Mouse (Mus musculus): ENCODE data around the gene Mylk. TPM values are rescaled to one million over a fixed set of nuclear protein-coding genes. Genes with fewer than 3 reads are reported as not detected.

Gene Mylk
- polyA plus RNA-seq, 1 experiment = 6.3 TPM

- H3K4me1 ChIP-seq (ENCODE audit: control insufficient read depth, insufficient read depth, low read length) = no peaks in the 10 kb centered on the region
- H3K27ac ChIP-seq (ENCODE audit: insufficient read depth, low read length) = no peak overlapping the region
- H3K4me3 ChIP-seq (replicated peaks; ENCODE audit: insufficient read depth, low read depth, low read length) = no peak overlapping the region
- TF ChIP-seq CTCF (IDR thresholded peaks at IDR 0.05; ENCODE audit: borderline replicate concordance, insufficient read depth, low read depth, low read length) (no peak), POLR2A (IDR thresholded peaks at IDR 0.05; ENCODE audit: borderline replicate concordance, insufficient read depth, low read length) (no peak)
- 63% methylated on average over 3 of the region's 3 CpGs for WGBS
- no peaks in the 10 kb centered on the region for H3K27me3 ChIP-seq (ENCODE audit: control insufficient read depth, insufficient read depth, low read length)
- no peak for DNase-seq
Observed at GRCm38 (mm10) chr16:35033241-35033640, 288.2 kb downstream of the Mylk start.

- Histone ChIP-seq H3K4me3 (replicated peaks; ENCODE audit: insufficient read depth, low read depth, low read length) (no peak overlapping the region), H3K27me3 (ENCODE audit: control insufficient read depth, insufficient read depth, low read length) (no peaks in the 10 kb centered on the region), H3K27ac (ENCODE audit: insufficient read depth, low read length) (no peak overlapping the region), H3K4me1 (ENCODE audit: control insufficient read depth, insufficient read depth, low read length) (no peaks in the 10 kb centered on the region)
- TF ChIP-seq POLR2A (IDR thresholded peaks at IDR 0.05; ENCODE audit: borderline replicate concordance, insufficient read depth, low read length) = no peak
- WGBS = 72% methylated on average over 8 of the region's 8 CpGs
- DNase-seq = no peak
Observed at GRCm38 (mm10) chr16:35033809-35034577, 289.0 kb downstream of the Mylk start.

- H3K4me3 ChIP-seq (replicated peaks; ENCODE audit: insufficient read depth, low read depth, low read length) = no peak overlapping the region
- no peak for DNase-seq
- H3K27ac ChIP-seq (ENCODE audit: insufficient read depth, low read length) = no peak overlapping the region
- H3K27me3 ChIP-seq (ENCODE audit: control insufficient read depth, insufficient read depth, low read length) = no peaks in the 10 kb centered on the region
- no peaks in the 10 kb centered on the region for H3K4me1 ChIP-seq (ENCODE audit: control insufficient read depth, insufficient read depth, low read length)
- TF ChIP-seq POLR2A (IDR thresholded peaks at IDR 0.05; ENCODE audit: borderline replicate concordance, insufficient read depth, low read length) = no peak
- 87% methylated on average over 5 of the region's 5 CpGs for WGBS
Observed at GRCm38 (mm10) chr16:35034971-35035370, 290.0 kb downstream of the Mylk start.

- TF ChIP-seq CTCF (IDR thresholded peaks at IDR 0.05; ENCODE audit: borderline replicate concordance, insufficient read depth, low read depth, low read length) (no peak), POLR2A (IDR thresholded peaks at IDR 0.05; ENCODE audit: borderline replicate concordance, insufficient read depth, low read length) (no peak)
- DNase-seq = no peak
- 90% methylated on average over 5 of the region's 5 CpGs for WGBS
Observed at GRCm38 (mm10) chr16:35036754-35037153, 291.7 kb downstream of the Mylk start.

GRCm38 (mm10) chr16:35038343-35039057 is 293.5 kb downstream of the Mylk start:
- Histone ChIP-seq H3K4me1 (ENCODE audit: control insufficient read depth, insufficient read depth, low read length) (no peaks in the 10 kb centered on the region), H3K4me3 (replicated peaks; ENCODE audit: insufficient read depth, low read depth, low read length) (no peak overlapping the region), H3K27ac (ENCODE audit: insufficient read depth, low read length) (no peak overlapping the region), H3K27me3 (ENCODE audit: control insufficient read depth, insufficient read depth, low read length) (no peaks in the 10 kb centered on the region)
- TF ChIP-seq CTCF (IDR thresholded peaks at IDR 0.05; ENCODE audit: borderline replicate concordance, insufficient read depth, low read depth, low read length) (no peak), POLR2A (IDR thresholded peaks at IDR 0.05; ENCODE audit: borderline replicate concordance, insufficient read depth, low read length) (no peak)
- WGBS = 45% methylated on average over 4 of the region's 4 CpGs
- DNase-seq = no peak

More at GRCm38 (mm10) chr16:35036754-35037153, 291.7 kb downstream of the Mylk start:
- Histone ChIP-seq H3K27ac (ENCODE audit: insufficient read depth, low read length) (no peak overlapping the region), H3K27me3 (ENCODE audit: control insufficient read depth, insufficient read depth, low read length) (no peaks in the 10 kb centered on the region), H3K4me1 (ENCODE audit: control insufficient read depth, insufficient read depth, low read length) (no peaks in the 10 kb centered on the region), H3K4me3 (replicated peaks; ENCODE audit: insufficient read depth, low read depth, low read length) (no peak overlapping the region)

GRCm38 (mm10) chr16:35040154-35040553 is 295.1 kb downstream of the Mylk start:
- Histone ChIP-seq H3K4me3 (replicated peaks; ENCODE audit: insufficient read depth, low read depth, low read length) (no peak overlapping the region), H3K4me1 (ENCODE audit: control insufficient read depth, insufficient read depth, low read length) (no peaks in the 10 kb centered on the region), H3K27ac (ENCODE audit: insufficient read depth, low read length) (no peak overlapping the region), H3K27me3 (ENCODE audit: control insufficient read depth, insufficient read depth, low read length) (no peaks in the 10 kb centered on the region)
- WGBS = 88% methylated on average over 1 of the region's 1 CpGs
- TF ChIP-seq CTCF (IDR thresholded peaks at IDR 0.05; ENCODE audit: borderline replicate concordance, insufficient read depth, low read depth, low read length) (no peak), POLR2A (IDR thresholded peaks at IDR 0.05; ENCODE audit: borderline replicate concordance, insufficient read depth, low read length) (no peak)
- DNase-seq = no peak

GRCm38 (mm10) chr16:35041001-35041400 is 296.0 kb downstream of the Mylk start:
- no peak overlapping the region for H3K27ac ChIP-seq (ENCODE audit: insufficient read depth, low read length)
- WGBS = 93% methylated on average over 7 of the region's 7 CpGs
- H3K27me3 ChIP-seq (ENCODE audit: control insufficient read depth, insufficient read depth, low read length) = no peaks in the 10 kb centered on the region
- no peak for DNase-seq
- TF ChIP-seq POLR2A (IDR thresholded peaks at IDR 0.05; ENCODE audit: borderline replicate concordance, insufficient read depth, low read length) (no peak), CTCF (IDR thresholded peaks at IDR 0.05; ENCODE audit: borderline replicate concordance, insufficient read depth, low read depth, low read length) (no peak)
- no peaks in the 10 kb centered on the region for H3K4me1 ChIP-seq (ENCODE audit: control insufficient read depth, insufficient read depth, low read length)
- no peak overlapping the region for H3K4me3 ChIP-seq (replicated peaks; ENCODE audit: insufficient read depth, low read depth, low read length)

All from cerebellum, adult 2 months (tissue).